Mouse (Mus musculus) heart, adult 2 months (tissue): ENCODE measurements around the gene Galp. TPM values are rescaled to one million over a fixed set of nuclear protein-coding genes. Genes with fewer than 3 reads are reported as not detected.
"Not testable (repeated sequence)": the region's sequence is repeated elsewhere in the genome, so short reads cannot be mapped to it uniquely, and the experiment has no call there.

Experiments
- DNase-seq, 2 experiments: peaks; one replicate each; pipeline ENCODE4 v3.0.0; 2021
- H3K27ac ChIP-seq: fragments of 200-600 bp; 2 replicates; pipeline ENCODE4 v1.8.1; 2022
- H3K27me3 ChIP-seq: fragments of 200-500 bp; 2 replicates; pipeline ENCODE4 v1.6.1; 2012; ENCODE audit warnings: mild to moderate bottlenecking, low read length, inconsistent platforms, mixed read lengths; ENCODE audit not compliant: control insufficient read depth, insufficient read depth
- H3K36me3 ChIP-seq: fragments of 200-500 bp; 2 replicates; pipeline ENCODE4 v1.6.1; 2012; ENCODE audit warnings: low read length, inconsistent platforms; ENCODE audit not compliant: control insufficient read depth, insufficient read depth
- H3K4me1 ChIP-seq: fragments of 200-500 bp; 2 replicates; pipeline ENCODE4 v1.6.1; 2011; ENCODE audit warnings: low read length; ENCODE audit not compliant: control insufficient read depth, insufficient read depth
- H3K4me3 ChIP-seq: fragments of 200-600 bp; 2 replicates; pipeline ENCODE4 v1.8.1; 2022
- H3K79me2 ChIP-seq: fragments of 200-500 bp; replicated peaks from 2 replicates; pipeline ENCODE4 v1.6.1; 2012; ENCODE audit warnings: mild to moderate bottlenecking, inconsistent platforms, low read length, moderate library complexity, mixed read lengths; ENCODE audit not compliant: control insufficient read depth, insufficient read depth
- H3K9ac ChIP-seq: fragments of 200-500 bp; 2 replicates; pipeline ENCODE4 v1.6.1; 2012; ENCODE audit warnings: low read depth, mild to moderate bottlenecking, control low read depth, inconsistent platforms, low read length, mixed read lengths
- CTCF ChIP-seq: fragments of 200-600 bp; IDR thresholded peaks from 2 replicates; pipeline ENCODE4 v1.8.1; 2022; ENCODE audit warnings: antibody characterized with exemption, mild to moderate bottlenecking, moderate library complexity
- EP300 ChIP-seq: fragments of 200-500 bp; IDR thresholded peaks from 2 replicates; pipeline ENCODE4 v1.6.1; 2011; ENCODE audit warnings: low read depth, low read length, control low read depth; ENCODE audit not compliant: insufficient read depth
- POLR2A ChIP-seq: fragments of 200-500 bp; IDR thresholded peaks from 2 replicates; pipeline ENCODE4 v1.6.1; 2011; ENCODE audit warnings: mild to moderate bottlenecking, low read depth, low read length, control low read depth; ENCODE audit not compliant: insufficient read depth
- WGBS: fragments of 180-500 bp; shearing (Covaris S2); methylation state at CpG from one replicate; pipeline ENCODE4 v1.1.7; 2018; 5-methylcytosine and 5-hydroxymethylcytosine counted together
- intact Hi-C: fragments of 180-260 bp; cut with DNase I; formaldehyde crosslinking; loops from one replicate; pipeline ENCODE4 v1.15.1; 2025
- polyA plus RNA-seq: library from polyadenylated mRNA; depleted of rRNA; stranded (reverse); fragments of >200 nt; gene quantifications from 2 replicates; pipeline ENCODE4 v1.2.3, GENCODE M21; 2012
- total RNA-seq, 2 experiments: library from RNA; stranded (reverse); gene quantifications; 2 replicates each; pipeline ENCODE4 v1.2.3; 2021

Gene Galp
- total and polyA plus RNA-seq, 3 experiments: not detected

DNA sequence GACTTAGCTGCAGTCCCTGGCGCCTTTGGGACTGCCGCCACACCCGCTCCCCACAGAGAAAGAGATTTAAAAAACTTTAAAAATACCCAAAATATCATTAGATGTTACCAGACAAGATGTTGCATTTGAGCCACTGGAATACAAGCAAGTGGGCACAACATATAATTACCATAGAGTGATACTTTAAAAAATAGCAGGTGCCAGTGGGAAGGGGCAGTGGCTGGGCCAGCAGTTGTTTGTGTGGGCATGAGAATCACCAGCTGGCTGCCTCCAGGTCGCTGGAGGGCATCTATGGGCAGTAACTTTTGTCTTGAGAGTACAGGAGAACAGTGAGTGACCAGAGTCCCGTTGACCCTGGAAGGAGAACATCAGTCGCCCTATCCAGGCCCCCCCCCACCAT lies 55.5 kb downstream of the Galp start, which contains the start of gene Epp13:
Gene Epp13 (plus strand): TSS at position 301 of the 400 bp plus-strand sequence.
- TF ChIP-seq CTCF: no peak
- TF ChIP-seq EP300: no peak
- no peak for TF ChIP-seq POLR2A
- no peaks in the 10 kb centered on the region; the same call in 1 of the 2 replicates for H3K27me3 ChIP-seq

GRCm38 (mm10) chr7:6254451-6254850 lies 57.6 kb downstream of the Galp start:
- Histone ChIP-seq H3K36me3 (no peaks in the 10 kb centered on the region), H3K4me1 (no peaks in the 10 kb centered on the region), H3K27me3 (no peaks in the 10 kb centered on the region), H3K4me3 (no peak overlapping the region), H3K27ac (no peak overlapping the region), H3K9ac (no peak overlapping the region), H3K79me2 (no peaks in the 10 kb centered on the region)
- DNase-seq: no peak
- WGBS: 85% methylated on average over 5 of the region's 5 CpGs
- TF ChIP-seq CTCF: no peak
- no peak for TF ChIP-seq EP300
- no peak for TF ChIP-seq POLR2A
- intact Hi-C loops: no loop called here

More for the DNA sequence above, 55.5 kb downstream of the Galp start, which contains the start of gene Epp13:
- Histone ChIP-seq H3K4me1 (no peaks in the 10 kb centered on the region), H3K79me2 (no peaks in the 10 kb centered on the region), H3K27ac (no peak within 1 kb of the TSS), H3K9ac (no peak within 1 kb of the TSS), H3K36me3 (no peaks in the 10 kb centered on the region), H3K4me3 (no peak within 1 kb of the TSS)
- WGBS: 65% methylated on average over 6 of the region's 6 CpGs
- DNase-seq: no peak
- intact Hi-C loops: no loop called here

DNA sequence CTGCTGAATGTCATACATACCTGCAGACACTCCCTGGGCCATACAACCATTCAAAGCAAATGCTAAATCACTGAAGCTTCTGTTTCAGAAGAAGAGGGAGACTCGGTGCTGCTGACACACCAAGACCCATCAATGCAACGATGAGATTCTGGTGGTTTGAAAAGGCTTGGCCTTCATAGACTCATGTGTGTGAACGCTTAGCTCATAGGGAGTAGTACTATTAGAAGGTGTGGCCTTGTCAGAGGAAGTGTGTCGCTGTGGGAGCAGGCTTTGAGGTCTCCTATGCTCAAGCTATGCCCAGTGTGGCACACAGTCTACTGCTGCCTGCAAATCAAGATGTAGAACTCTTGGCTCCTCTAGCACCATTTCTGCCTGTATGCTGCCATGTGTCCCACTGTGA lies 60.5 kb downstream of the Galp start:
- intact Hi-C loops: no loop called here

DNA sequence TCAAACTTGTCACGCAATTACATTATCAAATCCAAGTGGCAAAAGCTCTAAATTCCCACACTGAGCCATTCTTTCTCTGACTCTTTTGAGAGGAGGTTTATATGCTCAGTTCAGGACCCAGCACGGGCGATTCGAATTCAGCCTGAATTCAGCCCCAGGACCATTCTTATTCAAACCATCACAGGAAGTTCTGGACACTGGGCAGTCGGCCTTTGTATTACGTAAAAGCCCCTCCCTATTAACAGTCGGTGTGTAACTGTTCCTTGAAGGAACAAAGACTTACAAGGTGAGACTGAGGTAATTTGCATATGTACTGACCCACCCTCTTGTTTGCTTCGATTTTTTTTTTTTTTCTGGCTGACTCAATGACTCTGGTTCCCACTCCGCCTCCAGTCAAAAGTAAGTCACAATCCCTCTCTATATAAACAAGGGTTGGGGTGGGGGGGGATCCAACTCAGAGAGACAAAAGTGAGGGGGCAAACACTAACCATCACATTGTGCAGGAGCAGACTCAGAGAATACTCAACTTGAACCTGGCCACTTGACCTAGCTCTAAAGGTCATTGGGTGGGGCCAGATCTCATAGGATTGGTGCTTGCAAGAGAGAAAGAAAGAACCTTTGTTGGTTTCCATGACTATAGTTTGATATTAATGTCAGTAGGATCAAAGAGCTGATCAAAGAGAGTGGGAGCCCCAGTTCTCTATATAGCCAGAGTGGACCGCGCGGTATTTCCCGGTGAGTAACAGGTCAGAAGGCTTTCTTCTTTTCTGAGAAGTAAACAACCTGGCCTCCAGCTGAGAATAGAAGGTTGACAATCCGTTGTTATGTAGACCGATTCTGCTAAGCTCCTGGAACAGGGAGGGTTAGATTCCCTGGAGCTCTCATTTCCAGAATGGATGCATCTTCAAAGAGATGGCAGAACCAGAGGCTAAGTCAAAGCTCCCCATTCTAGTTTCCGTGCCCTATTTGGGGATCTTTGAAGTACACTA lies 61.6 kb downstream of the Galp start:
- no peak for DNase-seq
- H3K9ac ChIP-seq: no peak overlapping the region
- no peaks in the 10 kb centered on the region for H3K27me3 ChIP-seq
- intact Hi-C loops: no loop called here
- no peak overlapping the region for H3K27ac ChIP-seq
- H3K4me3 ChIP-seq: no peak overlapping the region
- WGBS: 40% methylated on average over 16 of the region's 16 CpGs
- H3K36me3 ChIP-seq: no peaks in the 10 kb centered on the region
- no peaks in the 10 kb centered on the region for H3K4me1 ChIP-seq
- H3K79me2 ChIP-seq: no peaks in the 10 kb centered on the region
- no peak for TF ChIP-seq EP300

More for the DNA sequence above, 60.5 kb downstream of the Galp start:
- TF ChIP-seq POLR2A (no peak), EP300 (no peak), CTCF (no peak)
- no peak overlapping the region for H3K9ac ChIP-seq
- no peak for DNase-seq
- no peaks in the 10 kb centered on the region for H3K4me1 ChIP-seq
- no peaks in the 10 kb centered on the region for H3K27me3 ChIP-seq
- H3K4me3 ChIP-seq: no peak overlapping the region
- H3K36me3 ChIP-seq: no peaks in the 10 kb centered on the region
- 78% methylated on average over 4 of the region's 4 CpGs for WGBS
- no peak overlapping the region for H3K27ac ChIP-seq
- no peaks in the 10 kb centered on the region for H3K79me2 ChIP-seq

DNA sequence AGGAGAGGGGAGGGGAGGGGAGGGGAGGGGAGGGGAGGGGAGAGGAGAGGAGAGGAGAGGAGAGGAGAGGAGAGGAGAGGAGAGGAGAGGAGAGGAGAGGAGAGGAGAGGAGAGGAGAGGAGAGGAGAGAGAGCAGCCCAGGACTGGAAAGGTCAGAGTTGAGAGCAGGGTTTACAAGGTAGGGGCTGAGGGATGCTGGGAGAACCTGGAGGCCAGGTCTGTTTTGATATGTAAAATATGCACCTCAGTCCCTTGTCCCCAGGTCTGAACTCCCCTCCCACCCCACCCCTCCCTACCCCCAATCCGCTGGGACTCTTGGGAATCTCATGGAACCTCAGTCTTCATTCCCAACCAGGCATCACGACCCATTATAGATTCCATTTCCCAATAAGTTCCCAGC lies 63.1 kb downstream of the Galp start:
- 61% methylated on average over 2 of the region's 2 CpGs for WGBS
- H3K4me1 ChIP-seq, intact Hi-C loops: not testable (repeated sequence)

GRCm38 (mm10) chr7:6262120-6262519 lies 65.2 kb downstream of the Galp start:
- no peak for DNase-seq
- WGBS: 82% methylated on average over 3 of the region's 3 CpGs
- TF ChIP-seq POLR2A (no peak), CTCF (no peak), EP300 (no peak)
- no peaks in the 10 kb centered on the region for H3K36me3 ChIP-seq
- no peak overlapping the region for H3K4me3 ChIP-seq
- no peaks in the 10 kb centered on the region for H3K79me2 ChIP-seq
- no peaks in the 10 kb centered on the region for H3K4me1 ChIP-seq
- intact Hi-C loops: no loop called here
- no peak overlapping the region for H3K9ac ChIP-seq
- no peak overlapping the region for H3K27ac ChIP-seq
- no peaks in the 10 kb centered on the region for H3K27me3 ChIP-seq

More for the DNA sequence above, 63.1 kb downstream of the Galp start:
- not testable (repeated sequence) for H3K27ac ChIP-seq, H3K79me2 ChIP-seq, DNase-seq, H3K36me3 ChIP-seq, H3K27me3 ChIP-seq, H3K9ac ChIP-seq, H3K4me3 ChIP-seq
